Mouse (Mus musculus) CH12.LX (cell line): ENCODE data around the gene 4921517D22Rik. TPM values are rescaled to one million over a fixed set of nuclear protein-coding genes. Genes with fewer than 3 reads are reported as not detected.

Source experiments
- DNase-seq: peaks from one replicate; pipeline ENCODE4 v3.0.0-alpha.2; 2013; ENCODE audit errors: extremely low read depth
- H3K27ac ChIP-seq: 2 replicates; pipeline ENCODE4 v1.5.1; 2012; ENCODE audit warnings: low read depth, mild to moderate bottlenecking, control low read depth, moderate library complexity; ENCODE audit not compliant: insufficient read depth
- H3K27me3 ChIP-seq: replicated peaks from 2 replicates; pipeline ENCODE3; 2012; ENCODE audit warnings: inconsistent platforms
- H3K36me3 ChIP-seq, 2 experiments: replicated peaks in 1 of 2; 2 replicates each; pipeline versions ENCODE3 to v1.6.1; 2012; ENCODE audit warnings: inconsistent platforms in 1 of 2, low read length in 1 of 2, mild to moderate bottlenecking in 1 of 2, mixed read lengths in 1 of 2, moderate library complexity in 1 of 2; ENCODE audit not compliant: control insufficient read depth in 1 of 2, insufficient read depth in 1 of 2
- H3K4me1 ChIP-seq, 2 experiments: 2 replicates each; pipeline ENCODE4 v1.6.1; 2012; ENCODE audit warnings: inconsistent platforms in 1 of 2, moderate library complexity in 1 of 2; ENCODE audit not compliant: insufficient read depth in 2 of 2, control insufficient read depth in 1 of 2
- H3K4me2 ChIP-seq: 2 replicates; pipeline ENCODE4 v1.6.1; 2012; ENCODE audit warnings: low read depth, mild to moderate bottlenecking, control low read depth; ENCODE audit not compliant: poor library complexity, insufficient read depth, severe bottlenecking
- H3K4me3 ChIP-seq, 3 experiments: fragments of 150-350 bp in 1 of 3; sonication (generic) in 1 of 3; replicated peaks in 1 of 3; 2 replicates each; pipeline versions ENCODE3 to v1.5.1; 2011 to 2012; ENCODE audit warnings: low read depth in 2 of 3, low read length in 2 of 3, mild to moderate bottlenecking in 2 of 3, moderate library complexity in 2 of 3, control low read depth in 1 of 3, improper control_type of control experiment in 1 of 3, inconsistent platforms in 1 of 3, mixed read lengths in 1 of 3; ENCODE audit not compliant: poor library complexity in 1 of 3
- H3K79me2 ChIP-seq: replicated peaks from 2 replicates; pipeline ENCODE4 v1.6.1; 2012; ENCODE audit warnings: mild to moderate bottlenecking, moderate library complexity; ENCODE audit not compliant: control insufficient read depth, poor library complexity, insufficient read depth, severe bottlenecking; ENCODE audit errors: extremely low read depth
- H3K9ac ChIP-seq: 2 replicates; pipeline ENCODE4 v1.6.1; 2012; ENCODE audit warnings: low read depth, mild to moderate bottlenecking, control low read depth, moderate library complexity; ENCODE audit not compliant: insufficient read depth
- H3K9me3 ChIP-seq: replicated peaks from 2 replicates; pipeline ENCODE3; 2012; ENCODE audit warnings: low read length, inconsistent platforms, mixed read lengths
- CHD2 ChIP-seq: IDR thresholded peaks from 2 replicates; pipeline ENCODE4 v1.6.1; 2011; ENCODE audit warnings: low read length, improper control_type of control experiment
- CTCF ChIP-seq, 2 experiments: IDR thresholded peaks in 1 of 2; conservative IDR thresholded peaks in 1 of 2; 2 replicates each; pipeline ENCODE4 v1.5.1; 2011 to 2012; ENCODE audit warnings: low read depth in 2 of 2, low read length in 2 of 2, improper control_type of control experiment in 1 of 2, inconsistent platforms in 1 of 2, mild to moderate bottlenecking in 1 of 2, moderate library complexity in 1 of 2
- EP300 ChIP-seq: IDR thresholded peaks from 2 replicates; pipeline ENCODE4 v1.6.1; 2011; ENCODE audit warnings: low read length, improper control_type of control experiment
- GABPA ChIP-seq: IDR thresholded peaks from 2 replicates; pipeline ENCODE4 v1.6.1; 2012; ENCODE audit warnings: low read depth, low read length, improper control_type of control experiment, inconsistent platforms; ENCODE audit not compliant: insufficient replicate concordance
- HCFC1 ChIP-seq: IDR thresholded peaks from 2 replicates; pipeline ENCODE4 v1.6.1; 2012; ENCODE audit warnings: low read depth, mild to moderate bottlenecking, inconsistent platforms, low read length, improper control_type of control experiment
- IRF4 ChIP-seq: IDR thresholded peaks from 2 replicates; pipeline ENCODE4 v1.6.1; 2014; ENCODE audit warnings: low read depth, mild to moderate bottlenecking, inconsistent platforms, low read length, improper control_type of control experiment
- JUN ChIP-seq: IDR thresholded peaks from 2 replicates; pipeline ENCODE4 v1.6.1; 2011; ENCODE audit warnings: low read depth, mild to moderate bottlenecking, low read length, improper control_type of control experiment, moderate library complexity; ENCODE audit not compliant: insufficient read depth
- JUND ChIP-seq: conservative IDR thresholded peaks from 2 replicates; pipeline ENCODE4 v1.6.1; 2011; ENCODE audit warnings: low read depth, low read length, improper control_type of control experiment
- KAT2A ChIP-seq: IDR thresholded peaks from 2 replicates; pipeline ENCODE4 v1.6.1; 2012; ENCODE audit warnings: low read length, improper control_type of control experiment, inconsistent platforms; ENCODE audit not compliant: insufficient replicate concordance
- MAFK ChIP-seq: IDR thresholded peaks from 2 replicates; pipeline ENCODE4 v1.6.1; 2011; ENCODE audit warnings: low read length, improper control_type of control experiment; ENCODE audit not compliant: insufficient replicate concordance
- MAX ChIP-seq: IDR thresholded peaks from 2 replicates; pipeline ENCODE4 v1.6.1; 2011; ENCODE audit warnings: low read length, improper control_type of control experiment
- MAZ ChIP-seq: IDR thresholded peaks from 2 replicates; pipeline ENCODE4 v1.6.1; 2012; ENCODE audit warnings: low read depth, mild to moderate bottlenecking, inconsistent platforms, low read length, improper control_type of control experiment, moderate library complexity
- MEF2A ChIP-seq: IDR thresholded peaks from 2 replicates; pipeline ENCODE4 v1.6.1; 2014; ENCODE audit warnings: low read depth, mild to moderate bottlenecking, inconsistent platforms, low read length, improper control_type of control experiment, borderline replicate concordance
- MXI1 ChIP-seq: IDR thresholded peaks from 2 replicates; pipeline ENCODE4 v1.6.1; 2011; ENCODE audit warnings: mild to moderate bottlenecking, low read depth, low read length, improper control_type of control experiment
- NELFE ChIP-seq: IDR thresholded peaks from 2 replicates; pipeline ENCODE4 v1.6.1; 2011; ENCODE audit warnings: low read depth, low read length, improper control_type of control experiment
- PAX5 ChIP-seq: IDR thresholded peaks from 2 replicates; pipeline ENCODE4 v1.6.1; 2012; ENCODE audit warnings: low read length, inconsistent platforms, mixed read lengths
- POLR2AphosphoS2 ChIP-seq: IDR thresholded peaks from 2 replicates; pipeline ENCODE4 v1.6.1; 2011; ENCODE audit warnings: low read depth, low read length, improper control_type of control experiment
- RCOR1 ChIP-seq: conservative IDR thresholded peaks from 2 replicates; pipeline ENCODE4 v1.6.1; 2012; ENCODE audit warnings: low read depth, mild to moderate bottlenecking, inconsistent platforms, low read length, improper control_type of control experiment
- SMC3 ChIP-seq: IDR thresholded peaks from 2 replicates; pipeline ENCODE4 v1.6.1; 2011; ENCODE audit warnings: low read depth, low read length, improper control_type of control experiment
- TCF12 ChIP-seq: IDR thresholded peaks from 2 replicates; pipeline ENCODE4 v1.6.1; 2014; ENCODE audit warnings: low read depth, mild to moderate bottlenecking, inconsistent platforms, low read length, improper control_type of control experiment
- ZC3H11A ChIP-seq: IDR thresholded peaks from 2 replicates; pipeline ENCODE4 v1.6.1; 2012; ENCODE audit warnings: low read depth, mild to moderate bottlenecking, inconsistent platforms, low read length, improper control_type of control experiment
- ZKSCAN1 ChIP-seq: IDR thresholded peaks from 2 replicates; pipeline ENCODE4 v1.6.1; 2012; ENCODE audit warnings: low read depth, inconsistent platforms, low read length, improper control_type of control experiment, borderline replicate concordance
- ZMIZ1 ChIP-seq: IDR thresholded peaks from 2 replicates; pipeline ENCODE4 v1.6.1; 2012; ENCODE audit warnings: low read depth, mild to moderate bottlenecking, inconsistent platforms, low read length, improper control_type of control experiment
- dilution Hi-C: fragments of 300-500 bp; cut with MboI; formaldehyde crosslinking; loops from 2 replicates; pipeline ENCODE4 v1.14.3; 2020; ENCODE audit warnings: low sequenced_read_pairs; ENCODE audit not compliant: extremely low pct_unique_long_range_greater_than_20kb, extremely low pct_ligation_motif_present
- in situ Hi-C: fragments of 300-500 bp; cut with MboI; formaldehyde crosslinking; loops from 3 replicates; pipeline ENCODE4 v1.14.3; 2019; ENCODE audit warnings: low sequenced_read_pairs, low pct_ligation_motif_present, low pct_unique_long_range_greater_than_20kb, mixed read lengths
- polyA plus RNA-seq: library from polyadenylated mRNA; unstranded; fragments of >175 nt; gene quantifications from 2 replicates; pipeline ENCODE4 v1.2.1, GENCODE M21; 2012; ENCODE audit warnings: low read depth; ENCODE audit not compliant: insufficient read length
- total RNA-seq, 2 experiments: library from RNA; depleted of rRNA; stranded (reverse); fragments of 300-350 nt in 1 of 2; fragments of >200 nt in 1 of 2; gene quantifications; 2 replicates each; pipeline ENCODE4 v1.2.3; 2012 to 2014

4921517D22Rik gene
- total and polyA plus RNA-seq, 3 experiments: not detected

- no peak overlapping the region for H3K27ac ChIP-seq
- dilution Hi-C loops: no loop called here
- peaks cover 4 to 22% of the 10 kb centered on the region in 2 experiments for H3K4me1 ChIP-seq
- peaks cover 2% of the 10 kb centered on the region for H3K9me3 ChIP-seq
- H3K9ac ChIP-seq: no peak overlapping the region
- no peak for TF ChIP-seq TCF12
- TF ChIP-seq EP300: no peak
- TF ChIP-seq ZKSCAN1: no peak
- TF ChIP-seq PAX5: no peak
- no peak for TF ChIP-seq SMC3
- no peaks in the 10 kb centered on the region for H3K27me3 ChIP-seq
- no peak for DNase-seq
- no peak overlapping the region for H3K4me2 ChIP-seq
- H3K36me3 ChIP-seq: peaks cover 23 to 72% of the 10 kb centered on the region in 2 experiments
- no peak overlapping the region for H3K4me3 ChIP-seq
- in situ Hi-C loops: no loop called here
- no peaks in the 10 kb centered on the region for H3K79me2 ChIP-seq
Observed at GRCm38 (mm10) chr13:59661387-59661786, 32.5 kb downstream of the 4921517D22Rik start.

DNA sequence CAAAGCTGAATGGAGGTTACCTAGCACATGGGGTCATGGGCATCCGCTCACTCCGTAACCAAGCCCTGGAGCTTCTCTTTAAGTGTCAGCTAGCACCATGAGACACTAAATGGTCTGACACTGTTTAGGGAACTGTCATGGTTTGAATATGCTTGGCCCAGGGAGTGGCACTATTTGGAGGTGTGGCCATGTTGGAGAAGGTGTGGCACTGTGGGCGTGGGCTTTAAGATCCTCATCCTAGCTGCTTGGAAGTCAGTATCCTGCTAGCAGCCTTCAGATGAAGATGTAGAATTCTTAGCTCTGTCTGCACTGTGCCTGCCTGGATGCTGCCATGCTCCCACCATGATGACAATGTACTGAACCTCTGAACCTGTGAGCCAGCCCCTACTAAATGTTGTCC is 33.5 kb downstream of the 4921517D22Rik start:
- Histone ChIP-seq H3K79me2 (no peaks in the 10 kb centered on the region), H3K4me1 (peaks cover 11 to 26% of the 10 kb centered on the region in 2 experiments), H3K9me3 (peaks cover 2% of the 10 kb centered on the region), H3K27ac (no peak overlapping the region), H3K27me3 (no peaks in the 10 kb centered on the region), H3K9ac (no peak overlapping the region), H3K4me2 (no peak overlapping the region), H3K4me3 (no peak overlapping the region), H3K36me3 (peaks cover 18 to 62% of the 10 kb centered on the region in 2 experiments)
- in situ Hi-C loops: no loop called here
- no peak for TF ChIP-seq NELFE
- no peak for TF ChIP-seq MAFK
- TF ChIP-seq CHD2: no peak
- TF ChIP-seq MAZ: no peak
- TF ChIP-seq MEF2A: no peak
- TF ChIP-seq MAX: no peak
- TF ChIP-seq POLR2AphosphoS2: no peak
- no peak for TF ChIP-seq JUN
- TF ChIP-seq CTCF (conservative IDR thresholded peaks at IDR 0.05 in 1 of 2, IDR thresholded peaks at IDR 0.05 in 1 of 2; ENCODE audit: low read depth in 2 of 2, low read length in 2 of 2): no peak
- no peak for TF ChIP-seq IRF4
- no peak for TF ChIP-seq ZMIZ1
- TF ChIP-seq ZC3H11A: no peak
- no peak for TF ChIP-seq KAT2A
- no peak for TF ChIP-seq GABPA
- no peak for TF ChIP-seq MXI1
- TF ChIP-seq RCOR1: no peak
- no peak for TF ChIP-seq HCFC1
- no peak for TF ChIP-seq JUND
- dilution Hi-C loops: no loop called here
- DNase-seq: no peak
